18 mouse cellular contexts compared by ENCODE assay signal in genomic region chr6:32252168-32252567, GRCm38 (mm10).
A peak's percentile ranks its signal among the peaks of the same experiment; 100 is the strongest.
DNase-seq lines count a peak whose midpoint lies in the region; ATAC-seq and TF ChIP-seq lines count a peak whose summit lies in the region.
"Had no signal": no experiment of that assay in that cellular context is flagged by ENCODE, and none has a peak within 500 bp of the region (broad histone marks: within the 10 kb centered on the region; RNA-seq: fewer than 3 reads in every experiment).

No protein-coding gene starts in this region.

- 0 out of 2 replicates have a peak overlapping the region, but pooled peaks have one; percentile 4 for H3K27ac ChIP-seq in hindbrain, embryonic 15.5 days (replicated peaks)
- no peak overlapping the region for H3K27ac ChIP-seq in hindbrain, embryonic 12.5 days
- peak overlapping the region; percentile 62 for H3K27ac ChIP-seq in forebrain, embryonic 15.5 days (replicated peaks)
- no peak overlapping the region for H3K27ac ChIP-seq in midbrain, postnatal 0 days (ENCODE audit: low read depth, low read length)
- H3K27ac ChIP-seq: embryonic facial prominence, embryonic 13.5 days; kidney, postnatal 0 days; stomach, embryonic 15.5 days had no signal

- TF ChIP-seq CTCF in midbrain, postnatal 0 days (IDR thresholded peaks at IDR 0.05), result no peak

- H3K9ac ChIP-seq in hindbrain, embryonic 15.5 days, result no peak overlapping the region
- no peak overlapping the region for H3K9ac ChIP-seq in hindbrain, embryonic 12.5 days
- H3K9ac ChIP-seq in forebrain, embryonic 15.5 days (replicated peaks), result no peak overlapping the region
- H3K9ac ChIP-seq in midbrain, postnatal 0 days (replicated peaks; ENCODE audit: low read length, poor library complexity, severe bottlenecking), result no peak overlapping the region
- H3K9ac ChIP-seq: embryonic facial prominence, embryonic 13.5 days; liver, postnatal 0 days; stomach, embryonic 15.5 days had no signal

- H3K4me3 ChIP-seq in hindbrain, embryonic 15.5 days, result no peak overlapping the region
- H3K4me3 ChIP-seq in hindbrain, embryonic 12.5 days, result no peak overlapping the region
- no peak overlapping the region for H3K4me3 ChIP-seq in forebrain, embryonic 15.5 days
- no peak overlapping the region for H3K4me3 ChIP-seq in midbrain, postnatal 0 days (ENCODE audit: low read depth, low read length)
- H3K4me3 ChIP-seq: embryonic facial prominence, embryonic 13.5 days; stomach, embryonic 15.5 days had no signal

- peak; percentile 10 for DNase-seq in Muller cell, postnatal 12 days (ENCODE audit: inconsistent ontology term)
- peak; percentile 66 for DNase-seq in midbrain, postnatal 0 days (ENCODE audit: low spot score)
- DNase-seq in cerebellum, adult 18-20 months, result no peak
- DNase-seq in layer of hippocampus, adult 9-11 months, result no peak
- DNase-seq: adrenal gland, postnatal 36 days; B cell, adult 2 months; kidney, adult 11 months; layer of hippocampus, postnatal 36 days; liver; liver, postnatal 0 days; lung, postnatal 10 days; thymus, adult 18-20 months had no signal

- no peaks in the 10 kb centered on the region for H3K9me3 ChIP-seq in hindbrain, embryonic 15.5 days
- no peaks in the 10 kb centered on the region for H3K9me3 ChIP-seq in hindbrain, embryonic 12.5 days (replicated peaks)
- H3K9me3 ChIP-seq in forebrain, embryonic 15.5 days, result no peaks in the 10 kb centered on the region
- no peaks in the 10 kb centered on the region for H3K9me3 ChIP-seq in midbrain, postnatal 0 days (ENCODE audit: low read length)
- H3K9me3 ChIP-seq: embryonic facial prominence, embryonic 13.5 days; stomach, embryonic 15.5 days had no signal

- H3K27me3 ChIP-seq in hindbrain, embryonic 15.5 days, result no peaks in the 10 kb centered on the region
- no peaks in the 10 kb centered on the region for H3K27me3 ChIP-seq in hindbrain, embryonic 12.5 days
- no peaks in the 10 kb centered on the region for H3K27me3 ChIP-seq in forebrain, embryonic 15.5 days
- no peaks in the 10 kb centered on the region for H3K27me3 ChIP-seq in midbrain, postnatal 0 days (ENCODE audit: insufficient read depth, low read length)
- H3K27me3 ChIP-seq: embryonic facial prominence, embryonic 13.5 days; stomach, embryonic 15.5 days had no signal

- H3K36me3 ChIP-seq in hindbrain, embryonic 15.5 days, result no peaks in the 10 kb centered on the region
- no peaks in the 10 kb centered on the region for H3K36me3 ChIP-seq in hindbrain, embryonic 12.5 days
- no peaks in the 10 kb centered on the region for H3K36me3 ChIP-seq in forebrain, embryonic 15.5 days
- H3K36me3 ChIP-seq in midbrain, postnatal 0 days (ENCODE audit: insufficient read depth, low read length), result no peaks in the 10 kb centered on the region
- H3K36me3 ChIP-seq: embryonic facial prominence, embryonic 13.5 days; stomach, embryonic 15.5 days had no signal

- peaks cover 8% of the 10 kb centered on the region; the same call in 1 of the 2 replicates for H3K4me1 ChIP-seq in hindbrain, embryonic 15.5 days (replicated peaks)
- H3K4me1 ChIP-seq in hindbrain, embryonic 12.5 days, result peaks cover 5% of the 10 kb centered on the region; the same call in 1 of the 2 replicates
- H3K4me1 ChIP-seq in forebrain, embryonic 15.5 days, result peaks cover 34% of the 10 kb centered on the region
- H3K4me1 ChIP-seq in midbrain, postnatal 0 days (ENCODE audit: insufficient read depth, low read length), result no peaks in the 10 kb centered on the region
- H3K4me1 ChIP-seq: stomach, embryonic 15.5 days had no signal

- WGBS in hindbrain, embryonic 15.5 days, result 47% methylated on average over 7 of the region's 7 CpGs
- WGBS in hindbrain, embryonic 12.5 days, result 73% methylated on average over 7 of the region's 7 CpGs
- 24% methylated on average over 7 of the region's 7 CpGs for whole genome bisulfite sequencing in forebrain, embryonic 15.5 days
- 62% methylated on average over 7 of the region's 7 CpGs for WGBS in midbrain, postnatal 0 days

- no peak for ATAC-seq in hindbrain, embryonic 15.5 days (ENCODE audit: low FRiP score, low read depth)
- no peak for ATAC-seq in hindbrain, embryonic 12.5 days (ENCODE audit: low FRiP score)
- ATAC-seq in forebrain, embryonic 15.5 days (replicated peaks), result peak; percentile 82
- ATAC-seq in midbrain, postnatal 0 days (ENCODE audit: low FRiP score), result no peak
- ATAC-seq: liver, postnatal 0 days had no signal

- H3K4me2 ChIP-seq in hindbrain, embryonic 15.5 days, result no peak overlapping the region
- no peak overlapping the region for H3K4me2 ChIP-seq in hindbrain, embryonic 12.5 days (replicated peaks)
- no peak overlapping the region for H3K4me2 ChIP-seq in forebrain, embryonic 15.5 days (replicated peaks)
- H3K4me2 ChIP-seq in midbrain, postnatal 0 days (ENCODE audit: low read depth, low read length, poor library complexity, severe bottlenecking), result no peak overlapping the region
- H3K4me2 ChIP-seq: stomach, embryonic 15.5 days had no signal

Comparison
In these comparisons a context has a peak if more than half of its experiments do, and no peak if none do; other contexts are left out.
1. H3K27ac ChIP-seq: peak in hindbrain, embryonic 15.5 days (single experiment) and forebrain, embryonic 15.5 days (single experiment); none in hindbrain, embryonic 12.5 days (single experiment) and midbrain, postnatal 0 days (single experiment).
2. DNase-seq: peak in Muller cell, postnatal 12 days (single experiment) and midbrain, postnatal 0 days (single experiment); none in cerebellum, adult 18-20 months (0 of 2) and layer of hippocampus, adult 9-11 months (single experiment).